24 mouse cellular contexts compared by ENCODE assay signal in genomic region chr10:69795656-69796055, GRCm38 (mm10).
DNase-seq lines count a peak whose midpoint lies in the region; ATAC-seq lines count a peak whose summit lies in the region.
"Had no signal": no experiment of that assay in that cellular context is flagged by ENCODE, and none has a peak within 500 bp of the region (broad histone marks: within the 10 kb centered on the region; RNA-seq: fewer than 3 reads in every experiment).

No protein-coding gene starts in this region.

- no peaks in the 10 kb centered on the region for H3K9me3 ChIP-seq in forebrain, embryonic 13.5 days (replicated peaks)
- H3K9me3 ChIP-seq in forebrain, embryonic 16.5 days (ENCODE audit: control insufficient read depth, low read length): no peaks in the 10 kb centered on the region
- H3K9me3 ChIP-seq in hindbrain, embryonic 14.5 days (ENCODE audit: control insufficient read depth, low read length): no peaks in the 10 kb centered on the region
- H3K9me3 ChIP-seq in hindbrain, embryonic 11.5 days (ENCODE audit: control insufficient read depth, low read length): no peaks in the 10 kb centered on the region
- H3K9me3 ChIP-seq: embryonic facial prominence, embryonic 13.5 days; forebrain, embryonic 10.5 days; liver, embryonic 12.5 days; neural tube, embryonic 12.5 days had no signal

- no peaks in the 10 kb centered on the region for H3K27me3 ChIP-seq in forebrain, embryonic 13.5 days
- no peaks in the 10 kb centered on the region for H3K27me3 ChIP-seq in forebrain, embryonic 16.5 days (replicated peaks; ENCODE audit: control insufficient read depth, insufficient read depth, low read length)
- H3K27me3 ChIP-seq in hindbrain, embryonic 14.5 days (ENCODE audit: control insufficient read depth, insufficient read depth, low read length): no peaks in the 10 kb centered on the region
- no peaks in the 10 kb centered on the region for H3K27me3 ChIP-seq in hindbrain, embryonic 11.5 days (ENCODE audit: control insufficient read depth, insufficient read depth, low read length)
- H3K27me3 ChIP-seq: embryonic facial prominence, embryonic 13.5 days; hindbrain, embryonic 12.5 days; liver, embryonic 12.5 days; neural tube, embryonic 12.5 days had no signal

- H3K36me3 ChIP-seq in forebrain, embryonic 13.5 days (ENCODE audit: poor library complexity, severe bottlenecking): no peaks in the 10 kb centered on the region
- H3K36me3 ChIP-seq in forebrain, embryonic 16.5 days (ENCODE audit: control insufficient read depth, insufficient read depth): no peaks in the 10 kb centered on the region
- H3K36me3 ChIP-seq in hindbrain, embryonic 14.5 days (replicated peaks; ENCODE audit: control insufficient read depth, insufficient read depth): no peaks in the 10 kb centered on the region
- H3K36me3 ChIP-seq in hindbrain, embryonic 11.5 days (ENCODE audit: control insufficient read depth, insufficient read depth, low read length): no peaks in the 10 kb centered on the region
- H3K36me3 ChIP-seq: embryonic facial prominence, embryonic 13.5 days; forebrain, embryonic 10.5 days; hindbrain, embryonic 12.5 days; liver, embryonic 12.5 days; neural tube, embryonic 12.5 days had no signal

- ATAC-seq in forebrain, embryonic 13.5 days: no peak
- ATAC-seq in forebrain, embryonic 16.5 days: no peak
- no peak for ATAC-seq in hindbrain, embryonic 14.5 days (ENCODE audit: low FRiP score)
- ATAC-seq in hindbrain, embryonic 11.5 days (ENCODE audit: low FRiP score): no peak
- ATAC-seq: inflammation-experienced regulatory T-cells, adult 6 months; liver, embryonic 12.5 days; liver, postnatal 0 days; midbrain, embryonic 16.5 days had no signal

- DNase-seq in hindbrain, embryonic 14.5 days (ENCODE audit: low spot score): no peak
- no peak for DNase-seq in hindbrain, embryonic 11.5 days (ENCODE audit: low spot score)
- DNase-seq in ES-CJ7 (ENCODE audit: low read depth, low spot score): peak; percentile 82
- peak; percentile 71 for DNase-seq in ZHBTc4 (ENCODE audit: low read depth, low spot score)
- no peak for DNase-seq in frontal cortex, postnatal 25 days (ENCODE audit: low spot score in 2 of 2)
- DNase-seq: adrenal gland, adult 8-10 months; heart, postnatal 14 days; kidney, adult 11 months; liver, postnatal 0 days; lung, postnatal 36 days; thymus, adult 2 months; thymus, postnatal 36 days had no signal

- 86% methylated on average over 3 of the region's 3 CpGs for WGBS in forebrain, embryonic 13.5 days
- WGBS in forebrain, embryonic 16.5 days: 92% methylated on average over 3 of the region's 3 CpGs
- 88% methylated on average over 3 of the region's 3 CpGs for WGBS in hindbrain, embryonic 14.5 days
- 77% methylated on average over 3 of the region's 3 CpGs for WGBS in hindbrain, embryonic 11.5 days

- no peak overlapping the region for H3K9ac ChIP-seq in forebrain, embryonic 13.5 days
- H3K9ac ChIP-seq in forebrain, embryonic 16.5 days (replicated peaks; ENCODE audit: low read depth, low read length): no peak overlapping the region; the same call in 1 of the 2 replicates
- no peak overlapping the region for H3K9ac ChIP-seq in hindbrain, embryonic 14.5 days
- H3K9ac ChIP-seq in hindbrain, embryonic 11.5 days (ENCODE audit: low read depth, low read length): no peak overlapping the region
- H3K9ac ChIP-seq: embryonic facial prominence, embryonic 13.5 days; forebrain, postnatal 0 days; hindbrain, embryonic 12.5 days; liver, embryonic 12.5 days; liver, postnatal 0 days; neural tube, embryonic 12.5 days had no signal

- no peak overlapping the region for H3K4me3 ChIP-seq in forebrain, embryonic 13.5 days
- H3K4me3 ChIP-seq in forebrain, embryonic 16.5 days (replicated peaks; ENCODE audit: low read length): no peak overlapping the region
- no peak overlapping the region for H3K4me3 ChIP-seq in hindbrain, embryonic 14.5 days (replicated peaks; ENCODE audit: low read length)
- H3K4me3 ChIP-seq in hindbrain, embryonic 11.5 days (ENCODE audit: low read depth, low read length): no peak overlapping the region
- H3K4me3 ChIP-seq: embryonic facial prominence, embryonic 13.5 days; forebrain, embryonic 10.5 days; hindbrain, embryonic 12.5 days; liver, embryonic 12.5 days; neural tube, embryonic 12.5 days had no signal

- H3K27ac ChIP-seq in forebrain, embryonic 13.5 days: peak overlapping the region; percentile 6; the same call in 1 of the 2 replicates
- H3K27ac ChIP-seq in forebrain, embryonic 16.5 days (ENCODE audit: low read length): no peak overlapping the region
- H3K27ac ChIP-seq in hindbrain, embryonic 14.5 days: 0 out of 2 replicates have a peak overlapping the region, but pooled peaks have one; percentile 39
- H3K27ac ChIP-seq in hindbrain, embryonic 11.5 days (ENCODE audit: low read depth, low read length): no peak overlapping the region
- H3K27ac ChIP-seq: embryonic facial prominence, embryonic 13.5 days; forebrain, embryonic 10.5 days; neural tube, embryonic 12.5 days; stomach, postnatal 0 days had no signal

- H3K4me2 ChIP-seq in forebrain, embryonic 13.5 days: no peak overlapping the region
- no peak overlapping the region for H3K4me2 ChIP-seq in forebrain, embryonic 16.5 days (ENCODE audit: low read length)
- no peak overlapping the region for H3K4me2 ChIP-seq in hindbrain, embryonic 14.5 days (replicated peaks)
- no peak overlapping the region for H3K4me2 ChIP-seq in hindbrain, embryonic 11.5 days (replicated peaks; ENCODE audit: low read depth, low read length)
- H3K4me2 ChIP-seq: embryonic facial prominence, embryonic 13.5 days; hindbrain, embryonic 12.5 days; liver, embryonic 12.5 days; midbrain, embryonic 11.5 days; neural tube, embryonic 12.5 days had no signal

- H3K4me1 ChIP-seq in forebrain, embryonic 13.5 days: peaks cover 17% of the 10 kb centered on the region
- peaks cover 17% of the 10 kb centered on the region for H3K4me1 ChIP-seq in forebrain, embryonic 16.5 days (replicated peaks; ENCODE audit: control insufficient read depth, insufficient read depth, low read length)
- peaks cover 28% of the 10 kb centered on the region for H3K4me1 ChIP-seq in hindbrain, embryonic 14.5 days (replicated peaks; ENCODE audit: control insufficient read depth, insufficient read depth, low read length)
- H3K4me1 ChIP-seq in hindbrain, embryonic 11.5 days (replicated peaks; ENCODE audit: control insufficient read depth, insufficient read depth, low read length): no peaks in the 10 kb centered on the region
- H3K4me1 ChIP-seq: forebrain, embryonic 10.5 days had no signal

Comparison
In these comparisons a context has a peak if more than half of its experiments do, and no peak if none do; other contexts are left out.
1. H3K27ac ChIP-seq: peak in forebrain, embryonic 13.5 days (single experiment) and hindbrain, embryonic 14.5 days (single experiment); none in forebrain, embryonic 16.5 days (single experiment) and hindbrain, embryonic 11.5 days (single experiment).
2. DNase-seq: peak in ES-CJ7 (single experiment) and ZHBTc4 (single experiment); none in hindbrain, embryonic 14.5 days (single experiment), hindbrain, embryonic 11.5 days (single experiment) and frontal cortex, postnatal 25 days (0 of 2).